Mouse (Mus musculus): Measurements from ENCODE around the gene Sfswap.

The Sfswap gene

GRCm38 (mm10) chr5:129529571-129529970 lies 28.6 kb downstream of the Sfswap start:
- no peak for DNase-seq (ENCODE audit: low read depth, low spot score)

- DNase-seq (ENCODE audit: low read depth, low spot score), result no peak
Measured at GRCm38 (mm10) chr5:129533731-129534130, 32.7 kb downstream of the Sfswap start.

- DNase-seq (ENCODE audit: low read depth, low spot score), result peak; percentile 93
Measured at GRCm38 (mm10) chr5:129534500-129534899, 33.5 kb downstream of the Sfswap start.

GRCm38 (mm10) chr5:129535021-129535420 lies 34.0 kb downstream of the Sfswap start:
- DNase-seq (ENCODE audit: low read depth, low spot score), result no peak

- no peak for DNase-seq (ENCODE audit: low read depth, low spot score)
Measured at GRCm38 (mm10) chr5:129535431-129535830, 34.4 kb downstream of the Sfswap start.

GRCm38 (mm10) chr5:129538826-129539225 lies 37.8 kb downstream of the Sfswap start:
- peak; percentile 78 for DNase-seq (ENCODE audit: low read depth, low spot score)

GRCm38 (mm10) chr5:129542236-129542635 lies 41.2 kb downstream of the Sfswap start:
- DNase-seq (ENCODE audit: low read depth, low spot score), result no peak

- DNase-seq (ENCODE audit: low read depth, low spot score), result peak; percentile 85
Measured at GRCm38 (mm10) chr5:129545787-129546186, 44.8 kb downstream of the Sfswap start.

- no peak for DNase-seq (ENCODE audit: low read depth, low spot score)
Measured at GRCm38 (mm10) chr5:129549716-129550115, 48.7 kb downstream of the Sfswap start.

GRCm38 (mm10) chr5:129550790-129551189 lies 49.8 kb downstream of the Sfswap start:
- no peak for DNase-seq (ENCODE audit: low read depth, low spot score)

- DNase-seq (ENCODE audit: low read depth, low spot score), result no peak
Measured at GRCm38 (mm10) chr5:129551991-129552390, 51.0 kb downstream of the Sfswap start.

- DNase-seq (ENCODE audit: low read depth, low spot score), result peak; percentile 65
Measured at GRCm38 (mm10) chr5:129553642-129554041, 52.6 kb downstream of the Sfswap start.

- DNase-seq (ENCODE audit: low read depth, low spot score), result no peak
Measured at GRCm38 (mm10) chr5:129558591-129558990, 57.6 kb downstream of the Sfswap start.

- no peak for DNase-seq (ENCODE audit: low read depth, low spot score)
Measured at GRCm38 (mm10) chr5:129559283-129559682, 58.3 kb downstream of the Sfswap start.

- DNase-seq (ENCODE audit: low read depth, low spot score), result peak; percentile 52
Measured at GRCm38 (mm10) chr5:129562342-129562741, 61.3 kb downstream of the Sfswap start.

- peak; percentile 58 for DNase-seq (ENCODE audit: low read depth, low spot score)
Measured at GRCm38 (mm10) chr5:129568596-129568995, 67.6 kb downstream of the Sfswap start.

- no peak for DNase-seq (ENCODE audit: low read depth, low spot score)
Measured at GRCm38 (mm10) chr5:129578201-129578600, 77.2 kb downstream of the Sfswap start.

GRCm38 (mm10) chr5:129580046-129580445 lies 79.0 kb downstream of the Sfswap start:
- peak; percentile 87 for DNase-seq (ENCODE audit: low read depth, low spot score)

GRCm38 (mm10) chr5:129580572-129580971 lies 79.6 kb downstream of the Sfswap start:
- DNase-seq (ENCODE audit: low read depth, low spot score), result peak; percentile 85

GRCm38 (mm10) chr5:129581015-129581414 lies 80.0 kb downstream of the Sfswap start:
- peak; percentile 91 for DNase-seq (ENCODE audit: low read depth, low spot score)

GRCm38 (mm10) chr5:129583331-129583730 lies 82.3 kb downstream of the Sfswap start:
- DNase-seq (ENCODE audit: low read depth, low spot score), result peak; percentile 54

- peak; percentile 92 for DNase-seq (ENCODE audit: low read depth, low spot score)
Measured at GRCm38 (mm10) chr5:129583761-129584582, 83.0 kb downstream of the Sfswap start, which contains the start of gene Mmp17. Mmp17 (plus strand) TSS chr5:129584169.

All from brain, adult 2 months (tissue).